Mouse (Mus musculus): ENCODE results near the gene Rap1b. TPM values are rescaled to one million over a fixed set of nuclear protein-coding genes. Genes with fewer than 3 reads are reported as not detected.

The Rap1b gene
- polyA plus RNA-seq, 1 experiment, result 54.9 TPM

DNA sequence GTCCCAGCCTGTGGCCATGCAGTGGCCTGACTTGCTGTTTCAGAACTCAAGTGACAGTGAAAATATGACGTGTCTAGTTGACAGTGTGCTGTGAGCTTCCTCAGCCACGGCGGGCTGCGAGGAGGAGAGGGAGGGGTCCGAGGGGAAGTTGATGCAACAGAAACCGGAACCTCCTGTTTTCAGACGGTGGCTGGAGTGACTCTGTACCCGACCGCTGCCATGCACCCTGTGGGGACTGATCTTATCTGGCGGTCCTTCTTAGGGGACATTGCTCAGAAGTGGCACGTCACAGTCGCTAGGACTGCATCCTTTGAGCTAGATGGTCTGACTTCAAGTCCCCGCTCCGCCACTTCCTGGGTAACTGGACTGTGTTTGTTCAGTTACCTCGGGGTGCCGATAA is 15.1 kb upstream of the Rap1b start:
- H3K27ac ChIP-seq (ENCODE audit: insufficient read depth, low read length), result no peak overlapping the region
- H3K4me1 ChIP-seq (ENCODE audit: control insufficient read depth, insufficient read depth, low read length), result no peaks in the 10 kb centered on the region
- TF ChIP-seq POLR2A (IDR thresholded peaks at IDR 0.05; ENCODE audit: extremely low read depth, insufficient read depth, low read length), result no peak
- no peak for TF ChIP-seq CTCF (IDR thresholded peaks at IDR 0.05; ENCODE audit: extremely low read depth, insufficient read depth, low read length)
- H3K4me3 ChIP-seq (ENCODE audit: insufficient read depth, low read length), result no peak overlapping the region

DNA sequence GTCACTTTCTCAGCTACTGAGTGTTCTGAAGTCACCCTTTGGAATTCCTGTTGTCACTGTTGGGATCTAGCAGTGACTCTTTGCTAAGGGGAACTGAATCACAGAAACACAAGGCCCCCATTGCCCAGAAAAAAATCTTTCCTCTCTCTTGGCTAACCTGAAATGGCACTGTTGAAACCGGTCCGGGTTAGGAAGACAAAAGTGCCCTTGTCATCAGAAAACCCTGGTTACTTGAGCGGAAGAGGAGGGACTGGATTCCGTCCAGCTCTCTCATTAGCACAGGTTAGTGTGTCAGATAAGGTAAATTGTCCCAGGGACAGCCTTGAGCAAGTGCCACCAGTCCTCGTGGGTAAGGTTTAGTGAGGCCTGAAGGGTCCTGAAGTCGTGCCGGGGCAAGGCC is 14.5 kb upstream of the Rap1b start:
- no peak overlapping the region for H3K27ac ChIP-seq (ENCODE audit: insufficient read depth, low read length)
- TF ChIP-seq POLR2A (IDR thresholded peaks at IDR 0.05; ENCODE audit: extremely low read depth, insufficient read depth, low read length) (no peak), CTCF (IDR thresholded peaks at IDR 0.05; ENCODE audit: extremely low read depth, insufficient read depth, low read length) (no peak)
- no peaks in the 10 kb centered on the region for H3K4me1 ChIP-seq (ENCODE audit: control insufficient read depth, insufficient read depth, low read length)
- H3K4me3 ChIP-seq (ENCODE audit: insufficient read depth, low read length), result no peak overlapping the region

DNA sequence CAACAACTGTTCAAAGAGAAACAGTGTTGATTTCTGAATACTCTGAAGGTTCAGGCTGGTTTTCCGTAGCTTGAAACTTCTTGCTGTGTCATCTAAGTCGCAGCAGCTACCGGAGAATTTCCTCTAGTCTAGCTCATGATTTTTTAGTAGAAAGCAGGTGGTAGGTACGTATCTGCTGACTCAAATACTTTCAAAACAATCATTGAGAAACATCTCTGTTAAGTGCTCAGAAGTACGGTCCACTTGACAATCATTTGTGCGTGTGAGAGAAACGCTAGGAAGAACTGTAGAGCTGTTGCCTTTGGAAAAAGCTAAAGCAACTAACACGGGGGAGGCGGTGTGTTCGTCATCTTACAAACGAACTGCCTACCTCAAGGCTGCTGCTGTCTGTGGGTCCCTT is 14.0 kb upstream of the Rap1b start:
- Histone ChIP-seq H3K27ac (ENCODE audit: insufficient read depth, low read length) (no peak overlapping the region), H3K4me1 (ENCODE audit: control insufficient read depth, insufficient read depth, low read length) (no peaks in the 10 kb centered on the region), H3K4me3 (ENCODE audit: insufficient read depth, low read length) (no peak overlapping the region)
- no peak for TF ChIP-seq POLR2A (IDR thresholded peaks at IDR 0.05; ENCODE audit: extremely low read depth, insufficient read depth, low read length)
- TF ChIP-seq CTCF (IDR thresholded peaks at IDR 0.05; ENCODE audit: extremely low read depth, insufficient read depth, low read length), result no peak

DNA sequence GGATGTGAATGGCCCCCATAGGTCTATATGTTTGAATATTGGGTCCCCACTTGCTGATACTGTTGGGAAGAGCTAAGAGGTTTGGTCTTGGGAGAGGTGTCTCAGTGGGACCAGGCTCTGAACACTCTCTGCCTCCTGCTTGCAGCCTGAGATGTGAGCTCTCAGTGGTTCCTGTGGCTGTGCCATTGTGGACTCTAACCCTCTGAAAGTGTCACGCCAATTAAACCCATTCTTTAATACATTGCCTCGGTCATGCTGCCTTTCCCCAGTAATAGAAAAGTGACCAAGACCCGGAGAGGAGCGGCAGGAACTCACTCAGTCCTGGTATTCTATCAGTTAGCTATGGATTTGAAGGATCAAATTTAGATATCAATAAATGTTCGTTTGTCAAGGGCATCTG is 12.4 kb upstream of the Rap1b start:
- no peaks in the 10 kb centered on the region for H3K4me1 ChIP-seq (ENCODE audit: control insufficient read depth, insufficient read depth, low read length)
- TF ChIP-seq POLR2A (IDR thresholded peaks at IDR 0.05; ENCODE audit: extremely low read depth, insufficient read depth, low read length) (no peak), CTCF (IDR thresholded peaks at IDR 0.05; ENCODE audit: extremely low read depth, insufficient read depth, low read length) (no peak)
- H3K27ac ChIP-seq (ENCODE audit: insufficient read depth, low read length), result no peak overlapping the region
- H3K4me3 ChIP-seq (ENCODE audit: insufficient read depth, low read length), result no peak overlapping the region

DNA sequence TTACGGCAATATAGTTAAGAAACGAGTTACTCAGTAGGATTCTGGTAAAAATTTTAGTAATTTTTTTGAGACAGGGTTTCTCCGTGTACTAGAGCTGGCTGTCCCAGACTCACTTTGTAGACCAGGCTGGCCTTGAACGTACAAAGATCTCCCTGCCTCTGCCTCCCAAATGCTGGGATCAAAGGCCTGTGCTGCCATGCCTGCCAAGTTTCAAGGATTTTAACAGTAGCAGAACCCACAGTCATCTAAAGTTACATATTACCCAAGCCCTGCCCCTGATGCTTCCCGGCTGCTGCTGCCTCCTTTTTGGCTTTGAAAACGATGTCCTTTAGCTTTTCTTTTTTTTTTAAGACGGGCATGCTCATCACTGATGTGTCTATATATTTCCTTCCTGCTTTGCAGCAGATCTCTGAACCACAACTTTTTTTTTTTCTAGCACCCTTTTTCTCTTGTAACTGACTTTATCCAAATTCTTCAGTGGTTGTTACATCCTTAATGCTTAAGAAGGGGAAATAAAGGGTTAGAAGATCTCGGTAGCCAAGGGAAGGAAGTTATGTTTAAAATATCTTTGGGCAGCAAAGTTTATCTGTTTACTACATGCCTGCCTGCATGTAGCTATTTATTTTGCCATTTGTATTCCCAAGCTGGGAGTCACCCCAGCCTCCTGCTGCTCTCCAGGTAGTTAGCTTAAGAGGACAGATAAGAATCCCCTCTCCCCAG is 10.3 kb upstream of the Rap1b start:
- no peak overlapping the region for H3K27ac ChIP-seq (ENCODE audit: insufficient read depth, low read length)
- no peak overlapping the region for H3K4me3 ChIP-seq (ENCODE audit: insufficient read depth, low read length)
- TF ChIP-seq POLR2A (IDR thresholded peaks at IDR 0.05; ENCODE audit: extremely low read depth, insufficient read depth, low read length) (no peak), CTCF (IDR thresholded peaks at IDR 0.05; ENCODE audit: extremely low read depth, insufficient read depth, low read length) (no peak)
- no peaks in the 10 kb centered on the region for H3K4me1 ChIP-seq (ENCODE audit: control insufficient read depth, insufficient read depth, low read length)

DNA sequence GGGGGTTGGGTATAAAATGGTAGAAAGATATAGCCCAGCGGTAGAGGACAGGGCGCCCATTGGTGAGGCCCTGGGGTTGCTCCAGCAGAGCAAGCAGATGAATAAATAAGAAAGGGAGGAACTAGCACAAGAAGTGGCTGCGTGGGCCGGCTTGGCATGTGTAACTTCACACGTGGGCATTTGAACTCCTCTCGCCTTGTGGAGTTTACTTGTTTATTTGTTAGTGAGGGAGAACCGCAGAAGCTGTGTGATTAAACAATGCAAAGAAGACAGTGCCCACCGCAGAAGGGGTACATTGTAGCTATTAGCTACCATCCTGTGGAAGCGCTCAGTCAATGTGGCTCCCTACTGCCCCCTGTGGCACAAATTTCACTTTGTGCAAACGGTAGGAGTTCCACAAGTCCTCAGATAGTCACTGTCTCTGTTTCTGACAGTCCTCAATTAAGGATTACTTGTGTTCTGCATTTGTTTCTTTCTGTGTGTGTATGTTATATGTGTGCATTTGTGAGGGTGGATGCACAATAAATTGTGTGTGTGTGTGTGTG is 6.9 kb upstream of the Rap1b start:
- Histone ChIP-seq H3K4me1 (ENCODE audit: control insufficient read depth, insufficient read depth, low read length) (no peaks in the 10 kb centered on the region), H3K27ac (ENCODE audit: insufficient read depth, low read length) (no peak overlapping the region), H3K4me3 (ENCODE audit: insufficient read depth, low read length) (no peak overlapping the region)
- TF ChIP-seq CTCF (IDR thresholded peaks at IDR 0.05; ENCODE audit: extremely low read depth, insufficient read depth, low read length) (no peak), POLR2A (IDR thresholded peaks at IDR 0.05; ENCODE audit: extremely low read depth, insufficient read depth, low read length) (no peak)

DNA sequence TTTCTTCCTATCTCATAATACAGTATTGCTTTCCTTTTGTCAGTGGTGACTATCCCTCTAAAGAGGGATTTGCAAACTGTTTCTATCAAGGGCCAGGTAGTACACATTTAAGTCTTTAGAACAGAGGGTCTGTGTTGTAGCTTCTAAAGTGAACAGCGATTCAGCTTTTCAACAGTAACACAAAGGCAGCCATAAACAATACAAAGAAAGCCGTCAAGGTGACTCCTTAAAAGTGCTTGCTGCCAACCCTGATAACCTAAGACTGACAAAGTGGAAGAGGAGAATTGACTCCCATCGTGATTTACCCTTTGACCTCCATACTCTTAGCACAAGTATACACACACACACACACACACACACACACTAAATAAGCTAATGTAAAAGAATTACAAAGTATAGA is 3.1 kb upstream of the Rap1b start:
- Histone ChIP-seq H3K4me1 (ENCODE audit: control insufficient read depth, insufficient read depth, low read length) (peaks cover 2% of the 10 kb centered on the region), H3K4me3 (ENCODE audit: insufficient read depth, low read length) (no peak overlapping the region), H3K27ac (ENCODE audit: insufficient read depth, low read length) (no peak overlapping the region)
- TF ChIP-seq CTCF (IDR thresholded peaks at IDR 0.05; ENCODE audit: extremely low read depth, insufficient read depth, low read length), result no peak
- TF ChIP-seq POLR2A (IDR thresholded peaks at IDR 0.05; ENCODE audit: extremely low read depth, insufficient read depth, low read length), result no peak

DNA sequence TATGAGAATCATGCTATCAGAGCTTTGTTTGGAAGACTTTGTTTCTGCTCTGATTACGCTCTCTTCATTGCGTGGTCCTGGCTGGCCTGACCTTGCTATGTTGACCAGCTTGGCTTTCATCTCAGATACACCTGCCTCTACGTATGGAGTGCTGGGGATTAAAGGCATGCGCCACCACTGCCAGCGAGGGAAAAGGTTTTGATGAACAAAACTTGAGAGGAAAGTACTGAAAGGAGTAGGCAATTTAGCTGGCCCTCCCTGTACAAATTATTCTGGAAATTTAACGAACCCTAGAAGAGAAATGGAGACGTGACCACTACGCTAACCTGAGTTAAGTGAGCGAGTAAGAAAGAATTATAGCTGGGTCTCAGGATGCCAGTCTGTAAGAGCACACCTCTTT is 961 bp upstream of the Rap1b start:
- no peak for TF ChIP-seq POLR2A (IDR thresholded peaks at IDR 0.05; ENCODE audit: extremely low read depth, insufficient read depth, low read length)
- no peak for TF ChIP-seq CTCF (IDR thresholded peaks at IDR 0.05; ENCODE audit: extremely low read depth, insufficient read depth, low read length)
- Histone ChIP-seq H3K4me3 (ENCODE audit: insufficient read depth, low read length) (no peak overlapping the region; the same call in 1 of the 2 replicates), H3K4me1 (ENCODE audit: control insufficient read depth, insufficient read depth, low read length) (peaks cover 4% of the 10 kb centered on the region), H3K27ac (ENCODE audit: insufficient read depth, low read length) (no peak overlapping the region)

DNA sequence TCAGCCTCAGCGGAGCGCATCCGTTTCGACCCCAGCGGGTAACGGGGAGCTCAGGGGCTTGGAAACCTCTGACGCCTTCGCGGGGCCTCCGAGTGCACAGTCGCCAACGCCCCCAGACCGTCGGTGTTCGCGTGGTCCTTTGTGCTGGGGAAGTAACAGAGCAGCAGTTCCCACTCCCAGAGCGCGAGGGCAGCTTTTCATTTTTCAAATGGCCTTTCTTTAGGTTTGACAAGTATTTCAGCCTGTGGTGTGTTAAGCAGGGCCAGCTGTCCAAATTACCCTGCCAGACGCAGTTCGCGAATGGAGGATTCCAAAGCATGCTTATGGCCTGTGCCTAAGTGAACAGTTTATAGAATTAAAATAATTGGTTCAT is 411 bp upstream of the Rap1b start:
- Histone ChIP-seq H3K27ac (ENCODE audit: insufficient read depth, low read length) (peak overlapping the region; percentile 83), H3K4me1 (ENCODE audit: control insufficient read depth, insufficient read depth, low read length) (peaks cover 4% of the 10 kb centered on the region), H3K4me3 (ENCODE audit: insufficient read depth, low read length) (peak overlapping the region; percentile 56)
- TF ChIP-seq POLR2A (IDR thresholded peaks at IDR 0.05; ENCODE audit: extremely low read depth, insufficient read depth, low read length), result no peak
- no peak for TF ChIP-seq CTCF (IDR thresholded peaks at IDR 0.05; ENCODE audit: extremely low read depth, insufficient read depth, low read length)
